Mouse (Mus musculus) midbrain, embryonic 13.5 days (tissue): ENCODE measurements at regions not wholly inside any gene's neighbourhood (a gene's known extent, or its start where the extent isn't known, plus 50 kb on each side); places are given as distances from the start of the nearest gene placed in this dataset.

Experiments
- ATAC-seq: fragments of 200-750 bp; cut with Nextera tagmentation; 2 replicates; pipeline ENCODE4 v1.8.0; 2017; ENCODE audit warnings: mild to moderate bottlenecking, moderate TSS enrichment, moderate library complexity
- H3K27ac ChIP-seq: fragments of 300-500 bp; sonication (generic); 2 replicates; pipeline ENCODE4 v1.5.1; 2015; ENCODE audit warnings: inconsistent platforms, mild to moderate bottlenecking, moderate library complexity
- H3K27me3 ChIP-seq: fragments of 300-500 bp; sonication (generic); 2 replicates; pipeline ENCODE4 v1.6.1; 2015; ENCODE audit warnings: mild to moderate bottlenecking, inconsistent platforms
- H3K36me3 ChIP-seq: fragments of 300-500 bp; sonication (generic); 2 replicates; pipeline ENCODE4 v1.6.1; 2015; ENCODE audit warnings: mild to moderate bottlenecking, inconsistent platforms
- H3K4me1 ChIP-seq: fragments of 300-500 bp; sonication (generic); replicated peaks from 2 replicates; pipeline ENCODE4 v1.6.1; 2015; ENCODE audit warnings: inconsistent platforms
- H3K4me2 ChIP-seq: fragments of 300-500 bp; sonication (generic); replicated peaks from 2 replicates; pipeline ENCODE4 v1.6.1; 2015; ENCODE audit warnings: moderate library complexity, mild to moderate bottlenecking, inconsistent platforms
- H3K4me3 ChIP-seq: fragments of 300-500 bp; sonication (generic); replicated peaks from 2 replicates; pipeline ENCODE4 v1.5.1; 2015; ENCODE audit warnings: mild to moderate bottlenecking, inconsistent platforms
- H3K9ac ChIP-seq: fragments of 300-500 bp; sonication (generic); replicated peaks from 2 replicates; pipeline ENCODE4 v1.6.1; 2015; ENCODE audit warnings: mild to moderate bottlenecking, inconsistent platforms
- H3K9me3 ChIP-seq: fragments of 300-500 bp; sonication (generic); 2 replicates; pipeline ENCODE4 v1.6.1; 2016; ENCODE audit warnings: mild to moderate bottlenecking, inconsistent platforms
- WGBS: fragments of 180-500 bp; shearing (Covaris S2); methylation state at CpG from one replicate; pipeline ENCODE4 v1.1.7; 2015; 5-methylcytosine and 5-hydroxymethylcytosine counted together

DNA sequence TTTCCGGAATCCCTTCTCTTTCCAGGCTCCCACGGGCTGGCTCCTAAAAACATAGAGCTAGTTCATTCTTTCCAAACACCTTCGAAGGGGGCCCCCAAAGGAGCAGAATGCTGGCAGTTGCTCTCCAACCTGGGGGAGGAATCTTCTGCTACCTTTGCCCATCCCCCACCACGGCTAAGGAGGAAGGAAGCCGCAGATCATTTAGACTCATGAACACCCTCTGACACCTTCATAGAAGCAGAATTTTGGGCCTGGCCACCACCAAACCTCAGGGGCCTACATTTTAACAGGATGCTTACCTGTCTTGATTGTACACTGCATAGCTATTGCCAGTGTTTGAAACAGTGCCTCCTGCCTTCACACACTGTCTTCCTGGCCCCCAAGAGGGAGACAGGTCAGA is 369.3 kb upstream of the Jarid2 start:
- no peak overlapping the region for H3K4me3 ChIP-seq
- no peak overlapping the region for H3K9ac ChIP-seq
- WGBS = 93% methylated on average over 5 of the region's 5 CpGs
- no peak for ATAC-seq
- no peaks in the 10 kb centered on the region for H3K36me3 ChIP-seq
- peaks cover 4% of the 10 kb centered on the region; the same call in 1 of the 2 replicates for H3K27me3 ChIP-seq
- H3K4me2 ChIP-seq = no peak overlapping the region
- H3K9me3 ChIP-seq = no peaks in the 10 kb centered on the region
- no peak overlapping the region for H3K27ac ChIP-seq
- peaks cover 22% of the 10 kb centered on the region for H3K4me1 ChIP-seq

DNA sequence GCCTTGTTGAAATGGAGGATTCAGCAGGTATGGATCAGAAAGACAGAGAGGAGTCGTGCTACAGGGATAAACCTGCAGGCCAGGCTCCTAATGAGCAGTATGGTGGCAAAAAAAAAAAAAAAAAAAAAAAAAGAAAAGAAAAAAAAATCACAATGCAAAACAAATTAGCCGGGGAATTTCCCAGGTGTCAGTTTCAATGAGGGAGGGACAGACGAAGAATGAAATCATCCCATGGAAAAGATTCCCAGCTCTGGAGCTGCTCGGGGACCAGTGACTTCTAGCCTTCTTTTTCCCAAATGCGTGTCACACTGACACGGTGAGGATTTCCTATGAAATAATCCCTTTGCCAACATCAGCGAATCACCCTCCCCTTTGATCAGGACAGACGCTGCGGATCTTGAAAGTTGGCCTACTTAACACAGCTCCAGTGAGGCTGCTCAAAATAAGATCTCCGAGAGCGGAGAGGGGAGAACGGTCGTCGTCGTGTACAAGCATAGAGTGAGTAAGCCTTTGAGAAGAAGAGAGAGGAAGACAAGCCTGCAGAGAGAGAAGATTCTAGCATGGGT is 368.5 kb upstream of the Jarid2 start:
- Histone ChIP-seq H3K4me1 (peaks cover 22% of the 10 kb centered on the region), H3K27ac (no peak overlapping the region), H3K4me2 (no peak overlapping the region), H3K9ac (no peak overlapping the region), H3K36me3 (no peaks in the 10 kb centered on the region), H3K4me3 (no peak overlapping the region), H3K27me3 (peaks cover 4% of the 10 kb centered on the region; the same call in 1 of the 2 replicates), H3K9me3 (no peaks in the 10 kb centered on the region)
- 23% methylated on average over 15 of the region's 15 CpGs for WGBS
- no peak for ATAC-seq

DNA sequence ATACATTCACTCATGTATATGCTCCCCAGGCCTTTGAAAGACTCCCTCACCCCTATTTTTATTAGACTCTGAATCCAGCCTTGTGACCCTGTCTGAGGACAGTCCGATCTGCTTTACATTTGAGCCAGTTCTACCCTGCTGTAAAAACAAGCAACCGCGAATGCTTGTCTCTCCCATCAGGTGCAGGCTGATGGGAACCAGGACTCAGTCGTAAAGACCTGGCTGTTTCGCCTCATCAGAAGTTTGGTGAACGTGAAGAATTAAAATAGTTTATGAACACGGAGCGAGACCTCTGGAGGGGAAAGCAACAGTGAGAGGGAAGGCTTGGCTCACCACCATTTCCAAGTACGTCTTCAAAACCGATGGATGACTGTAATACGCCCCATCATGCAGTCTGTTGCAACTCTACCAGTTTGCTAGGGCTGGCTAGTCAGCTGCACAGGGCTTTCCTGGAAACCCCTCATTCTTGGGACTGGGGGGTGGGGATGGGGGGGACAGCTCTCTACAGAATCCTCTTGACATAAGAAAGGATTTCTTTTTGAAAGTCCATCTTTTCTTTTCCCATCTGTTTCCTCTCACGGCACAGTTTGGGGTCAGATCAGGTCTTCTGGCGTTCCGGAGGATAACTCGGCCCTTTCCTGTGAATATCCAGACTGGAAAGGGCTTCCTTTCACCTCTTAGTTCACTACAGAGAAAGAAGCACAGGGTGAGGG is 366.8 kb upstream of the Jarid2 start:
- Histone ChIP-seq H3K9ac (no peak overlapping the region), H3K4me3 (no peak overlapping the region), H3K36me3 (no peaks in the 10 kb centered on the region), H3K27ac (no peak overlapping the region), H3K27me3 (peaks cover 4% of the 10 kb centered on the region; the same call in 1 of the 2 replicates), H3K4me2 (no peak overlapping the region), H3K4me1 (peaks cover 22% of the 10 kb centered on the region), H3K9me3 (no peaks in the 10 kb centered on the region)
- ATAC-seq = no peak
- 50% methylated on average over 15 of the region's 15 CpGs for WGBS

DNA sequence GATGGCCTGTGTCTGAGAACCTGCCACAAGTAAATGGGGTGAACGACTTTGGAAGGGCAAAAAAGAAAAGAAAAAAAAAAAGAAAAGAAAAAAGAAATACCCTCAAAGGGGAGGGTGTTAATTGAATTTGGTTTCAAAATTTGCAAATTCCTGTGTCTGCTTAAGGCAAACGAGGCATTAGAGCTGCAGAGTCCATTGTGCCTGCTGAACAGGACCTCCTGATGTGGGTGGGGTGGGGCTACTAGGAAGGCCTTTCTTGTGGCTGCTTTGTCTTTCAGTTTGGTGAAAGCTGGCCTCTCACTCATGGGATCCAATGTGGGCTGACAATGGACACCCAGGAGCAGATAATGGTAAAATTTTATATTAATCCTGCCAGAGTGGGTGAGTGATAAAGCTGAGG is 366.3 kb upstream of the Jarid2 start:
- H3K4me1 ChIP-seq = peaks cover 22% of the 10 kb centered on the region
- no peak overlapping the region for H3K9ac ChIP-seq
- 2% methylated on average over 2 of the region's 2 CpGs for WGBS
- no peaks in the 10 kb centered on the region for H3K36me3 ChIP-seq
- H3K4me3 ChIP-seq = no peak overlapping the region
- no peak overlapping the region for H3K27ac ChIP-seq
- H3K27me3 ChIP-seq = peaks cover 4% of the 10 kb centered on the region; the same call in 1 of the 2 replicates
- no peak for ATAC-seq
- no peaks in the 10 kb centered on the region for H3K9me3 ChIP-seq
- no peak overlapping the region for H3K4me2 ChIP-seq

DNA sequence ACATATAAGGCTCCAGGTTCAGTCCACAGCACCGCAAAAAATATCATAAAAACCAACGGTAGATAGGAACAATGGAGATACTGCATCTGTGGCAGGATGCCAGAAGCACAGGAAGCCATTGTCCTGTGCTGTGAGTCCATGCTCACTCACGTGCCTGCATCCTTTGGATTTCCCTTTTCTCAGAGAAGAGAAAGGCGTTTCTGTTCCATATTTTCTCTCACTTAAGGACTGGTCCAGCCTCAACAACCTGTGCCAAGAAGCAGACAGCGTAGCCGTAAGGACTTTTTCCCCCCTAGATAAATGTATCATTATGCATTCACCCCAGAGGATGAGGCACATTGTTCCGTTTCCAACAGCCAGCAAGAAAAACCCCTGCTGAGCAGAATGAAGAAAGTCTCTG is 360.0 kb upstream of the Jarid2 start:
- no peak for ATAC-seq
- H3K9ac ChIP-seq = no peak overlapping the region
- H3K4me1 ChIP-seq = 0 out of 2 replicates have a peak, but pooled peaks cover 6% of the 10 kb centered on the region
- 58% methylated on average over 7 of the region's 7 CpGs for WGBS
- no peak overlapping the region for H3K27ac ChIP-seq
- no peak overlapping the region for H3K4me2 ChIP-seq
- H3K27me3 ChIP-seq = peaks cover 6% of the 10 kb centered on the region; the same call in 1 of the 2 replicates
- no peak overlapping the region for H3K4me3 ChIP-seq
- no peaks in the 10 kb centered on the region for H3K36me3 ChIP-seq
- no peaks in the 10 kb centered on the region for H3K9me3 ChIP-seq

DNA sequence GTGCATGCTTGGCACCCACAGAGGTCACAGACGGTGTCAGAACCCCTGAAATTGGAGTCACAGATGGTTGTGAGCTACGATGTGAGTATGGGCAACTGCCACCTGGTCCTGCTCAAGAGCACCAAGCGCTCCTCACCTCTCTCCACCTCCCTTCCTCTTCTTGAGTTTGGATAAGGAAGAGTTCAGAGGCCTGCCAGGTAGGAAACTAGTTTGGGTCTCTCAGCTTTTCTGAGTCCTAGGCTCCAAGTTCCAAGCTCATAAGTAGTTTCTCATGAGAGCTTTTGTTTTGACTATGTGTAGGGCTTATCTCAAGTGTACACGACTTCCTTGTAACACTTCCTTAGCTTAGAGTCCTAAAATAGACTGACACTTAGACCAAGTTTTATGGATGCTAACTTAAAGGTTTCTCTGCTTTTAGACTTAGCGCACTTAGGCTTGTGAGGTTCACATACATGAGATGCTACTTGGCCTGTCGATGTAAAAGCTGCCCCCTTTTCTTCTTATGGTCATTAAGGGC is 356.9 kb upstream of the Jarid2 start:
- H3K9me3 ChIP-seq = no peaks in the 10 kb centered on the region
- H3K4me2 ChIP-seq = no peak overlapping the region
- WGBS = 93% methylated on average over 6 of the region's 6 CpGs
- peaks cover 18% of the 10 kb centered on the region; the same call in 1 of the 2 replicates for H3K27me3 ChIP-seq
- H3K36me3 ChIP-seq = no peaks in the 10 kb centered on the region
- H3K9ac ChIP-seq = no peak overlapping the region
- no peak for ATAC-seq
- H3K4me1 ChIP-seq = peaks cover 17% of the 10 kb centered on the region
- H3K4me3 ChIP-seq = no peak overlapping the region
- H3K27ac ChIP-seq = no peak overlapping the region

DNA sequence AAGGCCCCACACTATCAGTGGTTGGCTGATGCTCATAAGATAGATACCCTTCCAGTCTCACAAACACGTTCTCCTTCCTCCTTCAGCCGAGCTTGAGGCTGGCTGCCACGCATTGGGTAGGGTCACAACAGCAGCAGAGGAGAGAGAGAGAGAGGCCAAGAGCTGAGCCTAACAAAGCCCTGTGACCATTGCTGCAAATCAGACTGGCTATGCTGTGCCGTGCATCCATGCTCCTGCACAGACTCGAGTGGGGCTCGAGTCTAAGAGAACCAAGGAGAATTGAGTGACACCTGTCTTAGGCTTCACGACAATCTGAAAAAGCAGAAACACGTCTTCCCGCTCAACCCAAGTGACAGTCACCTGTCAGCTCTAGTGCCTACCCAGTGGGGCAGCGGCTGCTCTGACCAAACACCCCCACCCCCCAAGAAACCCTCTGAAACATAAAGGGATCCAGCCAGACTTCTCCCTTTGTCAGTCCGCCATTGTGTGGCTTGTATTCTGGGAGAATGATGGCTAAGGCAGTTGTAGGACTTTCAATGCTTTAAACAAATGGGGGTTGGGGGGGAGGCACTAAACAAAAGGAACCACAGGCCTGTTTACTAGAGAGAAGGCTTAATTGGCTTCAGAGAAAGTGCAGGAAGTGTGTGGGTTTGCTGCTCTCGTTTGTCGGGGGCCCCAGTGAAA is 353.7 kb upstream of the Jarid2 start:
- no peak overlapping the region for H3K4me2 ChIP-seq
- 7% methylated on average over 13 of the region's 13 CpGs for WGBS
- no peak overlapping the region for H3K4me3 ChIP-seq
- H3K27ac ChIP-seq = no peak overlapping the region
- peaks cover 11% of the 10 kb centered on the region for H3K4me1 ChIP-seq
- no peak overlapping the region for H3K9ac ChIP-seq
- peaks cover 18% of the 10 kb centered on the region; the same call in 1 of the 2 replicates for H3K27me3 ChIP-seq
- no peaks in the 10 kb centered on the region for H3K36me3 ChIP-seq
- ATAC-seq = peak; percentile 30; the same call in 1 of the 2 replicates
- H3K9me3 ChIP-seq = no peaks in the 10 kb centered on the region

DNA sequence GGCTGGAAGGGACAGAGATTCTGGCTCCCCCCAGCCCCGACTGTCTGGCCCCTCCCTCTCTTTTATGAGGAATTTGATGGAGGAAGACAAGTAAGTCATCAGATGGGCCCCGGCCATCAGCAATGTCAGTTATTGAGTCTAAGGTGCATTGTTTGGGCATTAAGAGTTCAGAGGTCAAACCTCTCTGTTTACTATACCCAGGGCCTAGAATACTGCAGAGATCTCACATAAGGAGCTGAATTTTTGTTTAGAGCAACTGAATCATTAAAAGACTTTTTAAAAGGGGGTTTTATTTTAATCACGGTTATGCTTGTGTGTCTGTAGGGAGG is 353.1 kb upstream of the Jarid2 start:
- H3K9ac ChIP-seq = no peak overlapping the region
- no peaks in the 10 kb centered on the region for H3K9me3 ChIP-seq
- H3K4me1 ChIP-seq = peaks cover 11% of the 10 kb centered on the region
- 7% methylated on average over 3 of the region's 3 CpGs for WGBS
- no peaks in the 10 kb centered on the region for H3K36me3 ChIP-seq
- ATAC-seq = no peak
- peaks cover 18% of the 10 kb centered on the region; the same call in 1 of the 2 replicates for H3K27me3 ChIP-seq
- H3K4me2 ChIP-seq = no peak overlapping the region
- H3K4me3 ChIP-seq = no peak overlapping the region
- no peak overlapping the region for H3K27ac ChIP-seq

DNA sequence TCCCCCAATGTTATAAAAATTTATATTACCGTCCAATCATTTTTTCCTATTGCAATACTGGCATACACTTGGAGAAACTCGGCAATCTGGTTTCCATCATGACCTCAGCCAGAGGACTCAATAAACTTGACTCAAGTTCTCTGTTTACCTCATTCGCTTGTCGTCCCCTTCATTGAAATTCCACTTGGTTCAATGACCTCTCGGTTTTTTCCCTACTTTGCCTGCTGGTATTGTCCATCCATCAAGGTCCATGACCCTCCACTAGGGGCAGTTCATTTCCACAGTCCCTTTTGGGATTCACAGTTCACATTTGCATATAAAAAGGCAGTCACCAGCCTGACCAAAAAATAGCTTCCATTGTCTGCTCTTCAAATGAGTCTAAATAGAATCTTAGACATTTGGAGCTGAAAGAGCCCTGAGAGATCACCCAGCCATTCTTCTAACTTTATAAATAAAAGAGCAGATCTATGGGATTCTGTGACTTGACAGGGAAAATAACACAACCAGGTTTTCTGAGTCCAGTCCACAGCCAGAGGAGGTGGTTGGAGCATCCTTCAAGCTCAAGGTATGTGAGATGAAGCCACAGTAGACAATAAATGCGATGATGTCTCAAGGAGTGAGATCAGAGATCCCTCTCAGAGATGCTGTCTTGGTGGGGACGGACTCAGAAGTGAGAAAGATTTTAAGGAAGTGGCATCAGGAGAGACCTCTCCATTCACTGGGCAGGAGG is 347.4 kb upstream of the Jarid2 start:
- Histone ChIP-seq H3K9ac (no peak overlapping the region), H3K4me3 (no peak overlapping the region), H3K9me3 (no peaks in the 10 kb centered on the region)

DNA sequence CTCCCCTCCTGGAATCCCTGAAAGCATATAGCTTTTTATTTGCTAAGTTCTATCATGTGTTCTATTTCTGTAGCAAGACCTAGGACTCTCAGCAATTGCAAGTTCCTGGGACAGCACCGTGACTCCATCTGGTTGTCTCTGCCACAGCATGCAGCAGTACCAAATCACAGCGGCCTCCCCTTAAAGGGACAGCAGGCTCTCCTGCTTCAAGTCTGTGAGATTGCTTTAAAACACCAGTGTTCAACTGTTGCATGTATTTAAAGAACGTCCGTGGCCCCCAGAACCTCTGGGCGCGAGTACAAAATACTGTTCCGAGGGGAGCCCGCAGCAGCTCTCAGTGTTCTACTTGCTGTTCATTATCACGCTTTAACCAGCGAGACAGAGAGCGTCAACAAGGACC is 346.0 kb upstream of the Jarid2 start:
- Histone ChIP-seq H3K36me3 (no peaks in the 10 kb centered on the region), H3K9me3 (no peaks in the 10 kb centered on the region), H3K9ac (no peak overlapping the region), H3K4me1 (no peaks in the 10 kb centered on the region), H3K4me3 (no peak overlapping the region), H3K4me2 (no peak overlapping the region), H3K27ac (no peak overlapping the region), H3K27me3 (no peaks in the 10 kb centered on the region)
- 68% methylated on average over 11 of the region's 11 CpGs for WGBS
- no peak for ATAC-seq

More for the DNA sequence above, 347.4 kb upstream of the Jarid2 start:
- no peaks in the 10 kb centered on the region for H3K4me1 ChIP-seq
- no peaks in the 10 kb centered on the region for H3K36me3 ChIP-seq
- no peak overlapping the region for H3K4me2 ChIP-seq
- 0 out of 2 replicates have a peak, but pooled peaks cover 2% of the 10 kb centered on the region for H3K27me3 ChIP-seq
- no peak overlapping the region for H3K27ac ChIP-seq
- ATAC-seq = no peak
- WGBS = 23% methylated on average over 7 of the region's 7 CpGs

DNA sequence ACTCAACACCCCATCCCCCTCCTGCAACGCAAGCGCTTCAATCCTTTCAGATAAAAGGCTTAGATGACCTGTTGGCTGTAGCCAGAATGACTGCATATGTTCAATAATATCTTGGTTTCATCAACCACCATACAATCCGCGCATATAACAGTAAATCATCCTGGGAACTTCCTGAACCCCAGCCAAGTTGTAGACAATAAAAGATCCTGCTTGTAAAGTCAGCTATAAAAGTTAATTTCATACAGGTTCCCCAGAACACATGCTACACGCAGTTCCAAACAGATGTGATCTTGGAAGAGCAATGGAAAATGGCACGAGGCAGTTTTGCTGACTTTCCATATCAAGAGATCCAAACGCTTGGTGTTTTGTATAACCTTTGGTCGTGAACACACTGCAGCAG is 342.5 kb upstream of the Jarid2 start:
- Histone ChIP-seq H3K27me3 (no peaks in the 10 kb centered on the region), H3K9me3 (no peaks in the 10 kb centered on the region), H3K4me1 (no peaks in the 10 kb centered on the region), H3K9ac (no peak overlapping the region), H3K4me3 (no peak overlapping the region), H3K27ac (no peak overlapping the region), H3K4me2 (no peak overlapping the region), H3K36me3 (no peaks in the 10 kb centered on the region)
- no peak for ATAC-seq
- WGBS = 94% methylated on average over 8 of the region's 8 CpGs

DNA sequence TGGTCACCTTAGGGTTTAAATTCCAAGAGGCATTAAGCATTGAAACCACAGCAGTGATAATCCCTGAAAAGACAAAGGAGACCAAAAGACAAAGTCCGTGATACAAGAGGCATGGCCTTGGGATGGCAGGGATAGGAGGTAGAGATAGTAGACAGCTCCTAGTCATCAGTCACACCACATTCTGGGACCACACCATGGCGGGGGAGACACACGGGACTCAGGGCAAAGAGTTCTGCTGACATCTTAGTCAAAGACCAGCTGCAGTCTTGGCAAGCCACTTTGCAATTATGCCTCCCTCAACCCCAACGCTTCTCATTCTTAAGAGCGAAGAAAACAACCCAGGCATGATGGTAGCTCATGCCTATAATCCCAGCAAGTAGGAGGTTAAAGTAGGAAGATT is 339.6 kb upstream of the Jarid2 start:
- H3K27me3 ChIP-seq = no peaks in the 10 kb centered on the region
- H3K27ac ChIP-seq = no peak overlapping the region
- ATAC-seq = no peak
- no peak overlapping the region for H3K4me2 ChIP-seq
- H3K9ac ChIP-seq = no peak overlapping the region
- H3K4me1 ChIP-seq = no peaks in the 10 kb centered on the region
- 83% methylated on average over 5 of the region's 5 CpGs for WGBS
- no peak overlapping the region for H3K4me3 ChIP-seq
- H3K36me3 ChIP-seq = no peaks in the 10 kb centered on the region
- H3K9me3 ChIP-seq = no peaks in the 10 kb centered on the region
